Mouse (Mus musculus) limb, embryonic 12.5 days (tissue): ENCODE data around the gene Rpl37a. TPM values are rescaled to one million over a fixed set of nuclear protein-coding genes. Genes with fewer than 3 reads are reported as not detected.

Experiments used
- polyA plus RNA-seq: library from polyadenylated mRNA; unstranded; fragments of >200 nt; fragmentation: Nextera tagmentation; extraction: Ambion mirVana; gene quantifications from 2 replicates; pipeline ENCODE4 v1.2.1, GENCODE M21; 2016

The Rpl37a gene
- polyA plus RNA-seq, 1 experiment from 2014 or later, result 1,948 TPM

Other genes with a start within 250 kb of the Rpl37a start
- gene March4, start 174.4 kb upstream of the Rpl37a start, polyA plus RNA-seq, result not detected in 2 replicates
- 29.6 and 34.7 TPM in 2 replicates for gene Smarcal1, start 128.0 kb upstream of the Rpl37a start, polyA plus RNA-seq
- not detected in 2 replicates for gene Ankar, start 10.7 kb upstream of the Rpl37a start, polyA plus RNA-seq
- gene Igfbp2, start 113.2 kb downstream of the Rpl37a start, polyA plus RNA-seq, result 319 and 323 TPM in 2 replicates
- 80.3 and 98.0 TPM in 2 replicates for gene Igfbp5, start 163.6 kb downstream of the Rpl37a start, polyA plus RNA-seq